Mouse (Mus musculus) small intestine, adult 2 months (tissue): ENCODE measurements around the gene Gm3415.

Experiments used
- CTCF ChIP-seq: fragments of 200-500 bp; IDR thresholded peaks from 2 replicates; pipeline ENCODE4 v1.5.1; 2012; ENCODE audit warnings: low read depth, mild to moderate bottlenecking, control low read depth, inconsistent platforms, low read length, moderate library complexity, mixed read lengths; ENCODE audit not compliant: insufficient replicate concordance, insufficient read length; ENCODE audit errors: extremely low read depth
- POLR2A ChIP-seq: fragments of 200-500 bp; IDR thresholded peaks from 2 replicates; pipeline ENCODE4 v1.6.1; 2012; ENCODE audit warnings: low read depth, mild to moderate bottlenecking, control low read depth, inconsistent platforms, low read length, moderate library complexity

DNA sequence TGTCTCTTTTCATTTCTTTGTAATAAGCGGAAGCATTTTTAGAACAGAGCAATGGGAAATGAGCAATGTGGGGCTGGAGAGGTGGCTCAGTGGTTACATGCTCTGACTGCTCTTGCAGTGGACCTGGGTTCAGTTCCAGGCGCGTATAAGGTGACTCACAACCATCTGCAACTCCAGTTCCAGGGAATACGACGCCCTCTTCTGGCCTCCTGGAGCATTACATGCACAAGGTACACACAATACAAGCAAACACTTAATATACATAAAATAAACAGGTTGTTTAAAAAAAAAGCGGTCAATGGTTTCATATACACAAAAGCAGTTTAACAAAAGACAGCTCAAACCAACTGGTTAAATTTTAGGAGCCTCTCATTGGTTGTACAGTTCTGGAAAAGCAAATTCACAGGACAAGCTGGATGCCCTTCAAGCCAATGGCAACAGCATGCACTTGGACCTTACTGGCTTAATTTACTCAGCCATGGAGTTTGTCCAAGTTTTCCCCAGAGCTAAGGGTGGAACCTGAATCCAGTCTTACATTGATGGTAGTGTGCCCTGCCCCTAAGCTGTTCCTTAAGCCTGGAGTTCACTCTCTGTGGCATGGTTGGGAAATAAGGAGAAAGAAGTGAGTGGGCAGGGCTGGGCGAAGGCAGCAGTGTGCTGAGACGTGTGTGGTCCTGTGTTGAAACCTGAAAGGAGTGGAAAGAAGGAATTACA, 30.6 kb downstream of the Gm3415 start:
- no peak for TF ChIP-seq POLR2A
- no peak for TF ChIP-seq CTCF
